Mouse (Mus musculus) hindlimb bud, embryonic 11.5 days (tissue): ENCODE measurements around the gene Oscp1.
"Not testable (repeated sequence)": the region's sequence is repeated elsewhere in the genome, so short reads cannot be mapped to it uniquely, and the experiment has no call there.

Experiments
- DNase-seq: peaks from one replicate; pipeline ENCODE4 v3.0.0-alpha.2; 2012; ENCODE audit warnings: low read depth, low spot score; ENCODE audit errors: extremely low spot score

Gene Oscp1

DNA sequence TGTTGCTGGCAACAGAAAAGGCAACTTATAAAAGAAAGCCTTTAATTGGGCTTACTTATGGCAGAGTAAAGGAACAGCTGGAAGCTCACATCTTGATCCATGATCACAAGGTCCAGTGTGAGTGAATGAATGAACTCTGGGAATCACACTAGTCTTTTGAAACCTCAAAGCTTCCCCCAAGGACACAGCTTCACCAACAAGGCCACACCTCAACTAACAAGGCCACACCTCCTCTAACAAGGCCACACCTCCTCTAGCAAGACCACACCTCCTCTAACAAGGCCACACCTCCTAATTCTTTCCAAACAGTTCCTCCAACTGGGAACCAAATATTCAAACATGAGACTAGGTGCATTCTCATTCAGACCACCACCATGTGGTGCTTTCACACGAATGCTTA is 23.2 kb downstream of the Oscp1 start:
- DNase-seq = no peak

DNA sequence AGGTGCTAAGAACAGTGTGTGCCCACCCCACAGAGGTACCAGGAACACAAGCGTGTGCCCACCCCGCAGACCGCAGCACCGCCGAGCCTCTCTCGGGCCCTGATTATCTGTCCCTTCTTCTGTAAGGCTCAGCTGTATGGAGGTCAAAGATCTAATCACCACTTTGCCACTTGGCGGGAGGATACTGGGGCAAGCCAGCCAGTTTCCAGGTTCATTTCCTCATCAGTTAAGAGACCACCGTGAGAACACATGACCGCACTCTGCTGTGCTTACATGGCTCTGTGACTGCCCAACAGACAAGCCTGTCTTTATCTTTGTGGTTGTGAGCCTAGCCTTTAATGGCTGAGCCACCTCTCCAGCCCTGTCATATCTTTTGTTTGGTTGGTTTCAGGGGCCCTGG is 24.7 kb downstream of the Oscp1 start:
- DNase-seq = no peak

DNA sequence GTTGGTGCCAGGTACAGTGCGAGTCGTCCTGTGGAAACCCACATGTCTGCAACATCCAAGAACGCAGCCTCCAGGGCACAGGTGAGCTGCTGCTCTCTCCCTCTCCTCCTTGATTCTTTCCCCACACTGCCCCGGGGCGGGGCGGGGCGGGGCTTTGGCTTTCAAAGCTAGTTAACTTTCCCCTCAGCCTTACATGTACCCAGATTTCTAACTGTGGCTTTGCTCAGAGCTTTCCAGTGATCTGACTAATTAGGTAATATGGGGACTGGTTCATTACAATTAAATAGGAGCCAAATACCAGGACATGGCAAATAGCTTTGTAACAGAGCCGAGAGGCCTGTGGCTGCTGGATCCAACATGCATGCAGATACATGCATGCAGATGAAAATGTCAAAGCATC is 26.0 kb downstream of the Oscp1 start:
- no peak for DNase-seq

DNA sequence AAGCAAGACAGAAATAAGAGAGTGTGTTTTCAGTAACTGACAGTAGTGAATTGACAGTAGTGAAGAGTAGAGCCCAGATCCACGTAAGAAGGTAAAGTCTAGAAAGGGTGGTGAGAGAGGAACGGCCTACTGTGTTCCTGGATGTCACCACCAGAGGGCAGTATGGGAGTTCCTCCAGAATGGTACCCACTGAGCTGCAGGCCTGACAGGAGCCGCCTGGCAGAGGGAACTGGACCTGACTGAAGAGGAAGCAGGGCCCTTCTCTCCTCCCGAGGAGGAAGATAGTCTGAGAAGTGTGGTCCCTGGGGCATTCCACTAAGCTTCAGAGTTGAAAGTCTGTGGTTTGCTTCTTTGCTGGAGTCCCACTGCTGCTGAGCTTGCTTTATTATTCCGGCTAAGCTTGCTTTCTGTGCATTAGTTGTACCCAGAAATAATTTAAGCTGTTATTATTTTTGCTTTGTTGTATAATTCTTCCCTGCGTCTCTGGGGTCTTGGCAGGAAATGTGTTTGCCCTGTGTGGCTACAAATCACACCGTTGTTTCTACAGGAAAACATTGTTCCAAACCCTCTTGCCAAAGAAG is 27.7 kb downstream of the Oscp1 start:
- peak; percentile 84 for DNase-seq

DNA sequence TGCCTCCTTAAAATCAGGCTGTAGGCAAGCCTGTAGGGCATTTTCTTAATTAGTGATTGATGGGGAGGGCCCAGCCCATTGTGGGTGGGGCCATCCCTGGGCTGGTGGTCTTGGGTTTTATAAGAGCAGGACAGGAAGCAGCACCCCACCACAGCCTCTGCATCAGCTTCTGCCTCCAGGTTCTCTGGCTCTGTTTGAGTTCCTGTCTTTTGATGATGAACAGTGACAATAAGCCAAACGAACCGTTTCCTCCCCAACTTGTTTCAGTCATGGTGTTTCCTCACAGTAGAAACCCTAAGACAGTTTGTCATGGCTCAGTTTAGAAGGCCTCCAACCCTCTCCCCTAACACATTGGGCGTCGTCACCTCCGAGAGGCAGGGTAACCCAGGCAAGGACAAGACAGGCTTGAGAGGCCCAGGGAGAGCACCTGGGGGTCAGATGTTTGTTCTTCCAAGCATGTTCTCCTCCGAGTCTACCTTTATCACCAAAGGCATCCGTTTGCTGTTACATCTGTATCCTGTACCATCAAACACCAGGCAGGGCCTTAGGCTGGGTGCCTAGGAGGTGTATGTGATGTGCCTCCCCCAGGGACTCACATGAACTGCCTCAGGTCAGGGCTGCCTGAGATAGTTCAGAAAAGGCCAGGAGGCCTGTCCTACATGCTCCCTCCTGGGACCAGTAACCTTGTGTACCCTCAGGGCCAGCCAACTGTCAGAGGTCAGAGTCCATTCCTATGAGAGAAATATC is 31.9 kb downstream of the Oscp1 start:
- no peak for DNase-seq

DNA sequence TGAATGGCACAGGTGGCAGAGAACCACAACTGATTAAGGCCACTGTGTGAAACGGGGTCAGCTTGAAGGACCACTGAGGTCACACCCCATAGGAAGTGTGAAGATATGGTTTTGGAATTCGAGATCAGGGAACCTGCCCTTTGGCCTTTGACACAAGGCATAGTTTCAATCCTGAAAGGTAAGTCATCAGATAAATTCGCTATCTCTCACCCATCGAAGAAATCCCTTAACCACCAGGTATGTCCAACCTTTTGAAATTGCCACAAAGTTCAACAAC is 32.4 kb downstream of the Oscp1 start:
- no peak for DNase-seq

DNA sequence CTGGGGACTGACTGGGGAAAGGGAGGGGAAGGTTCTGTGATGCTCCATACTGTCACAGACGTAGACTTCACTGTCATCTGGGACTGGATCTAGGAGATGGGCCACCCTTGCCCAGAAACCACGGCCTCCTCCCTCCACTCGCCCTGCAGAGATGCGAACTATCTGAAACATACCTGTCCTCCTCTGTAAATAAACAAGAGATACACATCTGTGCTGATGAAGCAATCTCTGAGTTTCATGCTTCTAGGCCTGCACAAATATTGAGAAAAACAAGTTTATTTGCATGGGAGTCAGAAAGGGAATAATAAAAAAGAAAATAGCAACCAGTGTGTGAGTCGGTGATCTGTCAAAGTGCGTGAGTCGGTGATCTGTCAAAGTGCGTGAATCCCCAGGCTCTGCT is 33.5 kb downstream of the Oscp1 start:
- DNase-seq = no peak

DNA sequence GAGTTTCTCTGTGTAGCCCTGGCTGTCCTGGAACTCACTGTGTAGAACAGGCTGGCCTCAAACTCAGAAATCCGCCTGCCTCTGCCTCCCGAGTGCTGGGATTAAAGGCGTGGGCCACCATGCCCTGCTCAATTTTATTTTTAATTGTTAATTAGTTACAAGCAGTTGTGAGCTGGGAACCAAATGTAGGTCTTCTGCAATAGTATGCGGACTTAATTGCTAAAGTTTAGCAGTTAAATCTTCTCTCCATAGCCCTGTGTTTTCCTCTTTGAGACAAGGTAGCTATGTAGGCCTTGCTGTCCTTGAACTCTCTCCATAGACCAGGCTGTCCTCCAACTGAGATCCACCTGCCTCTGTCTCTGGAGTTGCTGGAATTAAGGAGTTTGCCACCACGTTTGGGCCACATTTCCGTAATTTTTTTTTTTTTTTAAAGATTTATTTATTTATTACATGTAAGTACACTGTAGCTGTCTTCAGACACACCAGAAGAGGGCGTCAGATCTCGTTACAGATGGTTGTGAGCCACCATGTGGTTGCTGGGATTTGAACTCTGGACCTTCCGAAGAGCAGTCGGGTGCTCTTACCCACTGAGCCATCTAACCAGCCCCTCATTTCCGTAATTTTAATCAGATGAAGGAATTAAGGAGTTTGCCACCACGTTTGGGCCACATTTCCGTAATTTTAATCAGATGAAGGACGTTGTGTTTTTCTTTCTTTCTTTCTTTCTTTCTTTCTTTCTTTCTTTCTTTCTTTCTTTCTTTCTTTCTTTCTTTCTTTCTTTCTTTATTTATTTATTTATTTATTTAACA is 37.5 kb downstream of the Oscp1 start:
- not testable (repeated sequence) for DNase-seq

DNA sequence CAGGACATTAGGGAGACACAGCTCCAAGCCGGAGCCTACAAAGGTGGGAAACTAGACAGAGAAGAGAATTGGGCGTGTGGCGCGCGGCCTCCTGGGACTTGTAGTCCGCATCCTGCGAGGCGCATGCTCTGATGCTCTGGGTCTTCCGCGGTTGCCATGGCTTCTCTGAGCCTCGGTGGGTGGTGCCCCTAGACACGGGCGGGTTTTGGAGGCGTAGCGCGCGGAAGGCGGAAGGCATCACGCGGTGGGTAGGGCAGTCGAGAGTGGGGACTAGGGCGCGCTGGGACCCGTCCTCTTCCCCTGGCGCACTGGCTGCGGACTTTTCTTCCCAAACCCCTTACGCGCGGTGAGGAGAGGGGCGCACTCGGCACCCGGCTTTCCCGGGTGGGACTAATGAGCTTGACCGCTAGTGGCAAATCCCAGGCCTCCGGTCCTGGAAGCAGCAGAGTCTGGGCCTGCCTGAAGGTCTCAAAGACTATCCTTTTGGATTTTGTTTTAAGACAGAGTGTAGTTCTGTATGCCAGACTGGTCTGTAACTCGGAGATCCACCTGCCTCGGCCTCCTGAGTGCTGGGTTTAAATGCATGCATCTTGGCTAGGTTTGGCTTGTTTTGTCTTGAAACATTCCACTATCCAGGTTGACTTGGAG is 38.2 kb downstream of the Oscp1 start, which contains the start of gene Lsm10:
TSS of gene Lsm10 (plus strand) at position 160 of the 648 bp plus-strand sequence.
- peak; percentile 85 for DNase-seq

DNA sequence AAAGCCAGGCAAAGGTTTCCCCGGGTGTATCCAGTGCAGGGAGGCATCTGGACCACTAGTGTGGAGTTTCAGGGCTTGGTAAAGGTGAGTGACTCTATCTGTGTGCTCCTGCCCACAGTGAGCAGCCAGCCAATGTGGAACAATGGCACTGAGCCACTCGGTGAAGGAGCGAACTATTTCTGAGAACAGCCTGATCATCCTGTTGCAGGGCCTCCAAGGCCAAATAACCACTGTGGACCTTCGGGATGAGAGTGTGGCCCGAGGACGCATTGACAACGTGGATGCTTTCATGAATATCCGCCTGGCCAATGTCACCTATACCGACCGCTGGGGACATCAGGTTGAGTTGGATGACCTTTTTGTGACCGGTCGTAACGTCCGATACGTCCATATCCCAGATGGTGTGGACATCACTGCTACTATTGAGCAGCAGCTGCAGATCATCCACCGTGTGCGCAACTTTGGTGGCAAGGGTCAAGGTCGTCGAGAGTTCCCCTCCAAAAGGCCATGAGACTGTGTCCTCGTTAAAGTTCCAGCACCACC is 39.4 kb downstream of the Oscp1 start:
- no peak for DNase-seq

DNA sequence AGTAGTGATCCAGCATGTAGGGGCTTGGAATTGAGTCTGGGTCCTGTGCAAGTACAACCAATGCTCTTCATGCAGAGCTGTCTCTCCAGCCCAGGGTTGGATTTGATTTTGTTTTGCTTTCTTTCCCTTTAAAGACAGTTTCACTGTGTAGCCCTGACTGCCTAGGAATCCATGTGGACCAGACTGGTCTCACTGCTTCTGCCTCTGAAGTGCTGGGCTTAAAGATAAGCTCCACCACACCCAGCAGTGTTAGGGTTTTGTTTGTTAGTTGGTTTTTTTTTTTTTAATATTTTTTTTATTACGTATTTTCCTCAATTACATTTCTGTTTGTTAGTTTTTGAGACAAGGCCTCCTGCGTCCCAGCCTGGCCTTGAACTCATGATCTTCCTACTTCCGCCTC is 41.0 kb downstream of the Oscp1 start:
- DNase-seq = no peak

DNA sequence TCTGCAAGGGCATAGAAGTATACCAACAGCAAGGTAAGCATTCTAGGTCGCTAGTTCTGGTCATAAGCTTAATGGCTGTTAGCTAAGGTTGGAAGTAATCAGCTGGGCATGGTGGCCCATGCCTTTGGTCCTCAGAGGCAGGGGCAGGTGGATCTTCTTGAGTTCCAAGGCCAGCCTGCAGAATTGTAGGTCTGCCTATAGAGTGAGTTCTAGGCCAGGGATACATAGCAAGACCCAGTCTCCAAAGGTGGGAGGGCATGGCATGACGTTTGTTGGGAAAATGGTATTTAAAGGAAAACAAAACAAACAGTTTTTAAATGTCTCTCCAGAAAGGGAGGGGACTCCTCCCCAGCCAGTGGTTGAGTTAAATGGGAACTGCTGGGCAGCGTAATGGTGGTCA is 42.4 kb downstream of the Oscp1 start:
- DNase-seq = no peak

DNA sequence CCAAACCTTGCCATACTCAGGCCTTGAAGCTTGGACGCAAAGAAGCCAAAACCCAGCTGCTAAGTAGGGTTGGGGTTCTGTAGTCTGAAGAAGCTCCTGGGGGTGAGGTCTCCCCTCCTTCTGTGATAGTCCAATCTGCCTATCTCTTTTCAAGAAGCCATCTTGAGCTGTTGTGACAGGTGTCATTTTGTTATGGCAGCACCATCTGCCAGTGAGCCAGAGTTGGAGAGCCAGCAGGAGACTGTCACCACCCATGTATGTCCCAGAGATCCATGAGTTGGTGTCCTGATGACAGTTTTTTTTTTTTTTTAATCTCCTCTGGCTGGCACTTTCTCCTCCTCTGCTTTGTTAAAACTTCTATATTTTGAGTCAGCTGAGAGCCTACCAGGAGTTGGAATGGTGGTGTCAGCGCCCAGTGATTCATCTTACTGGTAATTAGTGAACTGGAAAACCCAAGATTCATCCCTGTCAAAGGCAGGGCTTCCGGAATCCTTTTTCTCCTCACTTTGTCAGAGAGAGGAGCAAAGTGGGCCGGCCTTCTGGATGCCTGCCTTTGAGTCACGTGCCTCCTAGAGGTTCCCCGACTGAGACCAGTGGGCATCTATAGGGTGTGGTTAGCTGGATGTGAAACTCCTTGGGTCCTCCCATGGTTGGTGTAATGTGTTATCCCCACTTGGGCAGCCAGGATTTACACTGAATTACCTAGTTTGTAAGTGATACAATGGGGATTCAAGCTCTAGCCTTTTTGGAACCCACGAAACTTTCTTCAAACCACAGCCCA is 43.9 kb downstream of the Oscp1 start:
- DNase-seq = no peak

DNA sequence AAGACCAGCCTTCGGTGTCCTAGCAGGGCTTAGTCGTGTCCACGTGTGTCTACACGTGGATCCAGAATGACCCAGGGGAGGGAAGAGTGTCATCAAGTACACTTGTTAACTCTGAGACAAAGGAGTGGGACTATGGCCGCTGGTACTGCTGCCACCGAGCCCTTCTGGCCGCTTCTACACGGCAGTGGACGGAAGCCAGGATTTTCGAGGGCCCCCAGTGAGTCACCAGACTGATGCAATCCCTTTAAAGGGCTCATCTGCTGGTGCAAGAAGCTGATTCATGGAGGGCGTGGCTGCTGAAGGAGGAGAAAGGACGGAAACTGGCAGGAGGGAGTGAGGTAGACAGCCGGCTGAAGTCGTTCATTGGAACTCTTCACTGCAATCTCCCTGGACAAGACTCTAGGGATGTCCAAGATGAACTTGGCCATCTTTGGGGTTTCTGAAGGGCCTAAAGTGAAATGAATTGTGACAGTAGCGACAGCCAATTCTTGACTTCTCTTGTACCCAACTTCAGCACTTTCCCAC is 44.8 kb downstream of the Oscp1 start:
- no peak for DNase-seq

DNA sequence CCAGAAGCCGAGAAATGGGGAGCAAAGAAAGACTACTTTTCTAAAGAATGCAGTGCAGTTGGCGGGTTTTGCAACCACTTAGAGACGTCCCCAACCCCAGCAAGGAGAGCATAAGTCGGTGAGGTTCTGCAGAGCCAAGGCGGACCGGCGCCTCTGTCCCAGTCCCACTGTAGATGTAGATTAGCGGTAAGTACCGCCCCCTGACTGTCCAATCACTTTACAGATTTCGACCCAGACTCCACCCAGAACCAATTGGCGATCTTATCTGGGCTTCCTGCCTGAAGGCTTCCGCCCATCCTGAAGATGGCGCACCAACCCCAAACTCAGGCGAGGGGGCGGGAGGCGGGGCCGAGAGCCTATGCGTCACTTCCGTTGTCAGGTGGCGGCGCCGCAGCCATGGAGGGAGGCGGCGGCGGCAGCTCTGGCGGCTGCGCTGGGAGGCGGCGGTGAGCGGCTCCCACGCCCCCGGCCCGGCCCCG is 45.3 kb downstream of the Oscp1 start, which contains the start of gene Stk40:
TSS of gene Stk40 (plus strand) at position 368 of the 479 bp plus-strand sequence.
- peak; percentile 95 for DNase-seq

DNA sequence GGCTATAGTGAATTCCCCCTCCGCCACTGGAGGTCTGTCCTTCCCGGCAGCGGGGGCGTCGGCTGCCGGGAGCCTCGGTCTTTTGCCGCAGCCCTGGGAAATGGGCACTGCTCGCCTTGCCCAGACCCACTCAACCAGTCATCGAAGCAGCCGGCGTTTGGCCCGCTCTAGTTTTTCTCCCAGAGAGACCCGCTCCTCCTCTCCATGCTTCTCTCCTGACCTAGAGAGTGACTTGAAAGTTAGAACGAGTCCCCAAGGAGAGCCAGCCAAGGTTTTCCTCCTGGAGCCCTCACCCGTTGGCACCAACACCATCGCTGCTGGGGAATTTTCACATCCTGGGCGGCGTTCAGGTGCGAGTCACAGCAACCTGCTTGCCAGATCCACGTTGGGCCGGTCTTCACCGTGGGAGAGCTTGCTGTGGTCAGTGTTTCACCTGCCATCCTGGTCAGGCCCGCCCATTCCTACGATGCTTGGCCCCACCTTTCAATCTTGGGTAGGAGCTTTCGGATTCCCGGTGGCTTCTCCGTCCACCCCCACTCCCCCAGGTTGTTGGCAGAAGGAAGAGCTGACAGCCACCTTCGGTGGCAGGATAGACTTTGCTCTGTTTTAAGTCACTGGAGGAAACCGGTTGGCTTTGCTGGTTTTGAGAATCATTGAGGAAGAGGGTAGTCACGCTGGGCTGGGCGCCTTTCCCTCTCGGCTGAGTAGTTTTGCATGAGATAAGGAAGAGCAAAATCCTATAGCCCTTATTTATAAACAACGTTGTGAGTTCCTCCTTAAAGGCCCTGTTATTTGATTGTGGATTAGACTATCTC is 46.1 kb downstream of the Oscp1 start:
- DNase-seq = no peak

DNA sequence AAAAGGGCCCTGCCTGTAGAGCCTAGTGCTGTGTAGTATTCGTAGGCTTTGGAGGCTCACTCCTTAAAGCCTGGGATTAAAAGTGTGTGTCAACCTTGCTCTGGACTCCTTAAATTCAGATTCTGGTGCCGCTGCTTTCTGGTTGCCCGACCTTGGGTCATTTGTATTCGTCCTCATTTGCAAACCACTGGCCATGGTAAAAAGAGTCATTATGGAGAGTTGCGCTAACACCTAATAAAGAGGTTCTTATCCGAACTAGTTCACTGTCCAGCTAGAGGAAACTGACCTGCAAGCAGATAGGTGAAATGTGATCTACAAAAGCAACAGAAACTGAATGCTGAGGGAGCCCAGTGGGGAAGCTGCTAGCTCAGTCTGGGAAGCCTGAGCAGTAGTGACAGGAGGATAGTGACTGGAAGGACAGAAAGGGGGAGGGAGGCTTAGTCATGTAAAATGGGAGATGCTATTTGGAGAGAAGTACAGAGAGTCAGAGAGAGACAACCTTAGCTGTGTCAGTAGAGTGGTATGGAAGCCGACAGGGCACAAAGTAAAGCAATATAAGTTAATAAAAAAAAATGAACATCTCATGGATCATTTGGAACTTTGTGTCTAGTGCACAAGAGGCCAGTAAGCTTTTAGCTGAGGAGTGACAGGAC is 46.9 kb downstream of the Oscp1 start:
- no peak for DNase-seq

DNA sequence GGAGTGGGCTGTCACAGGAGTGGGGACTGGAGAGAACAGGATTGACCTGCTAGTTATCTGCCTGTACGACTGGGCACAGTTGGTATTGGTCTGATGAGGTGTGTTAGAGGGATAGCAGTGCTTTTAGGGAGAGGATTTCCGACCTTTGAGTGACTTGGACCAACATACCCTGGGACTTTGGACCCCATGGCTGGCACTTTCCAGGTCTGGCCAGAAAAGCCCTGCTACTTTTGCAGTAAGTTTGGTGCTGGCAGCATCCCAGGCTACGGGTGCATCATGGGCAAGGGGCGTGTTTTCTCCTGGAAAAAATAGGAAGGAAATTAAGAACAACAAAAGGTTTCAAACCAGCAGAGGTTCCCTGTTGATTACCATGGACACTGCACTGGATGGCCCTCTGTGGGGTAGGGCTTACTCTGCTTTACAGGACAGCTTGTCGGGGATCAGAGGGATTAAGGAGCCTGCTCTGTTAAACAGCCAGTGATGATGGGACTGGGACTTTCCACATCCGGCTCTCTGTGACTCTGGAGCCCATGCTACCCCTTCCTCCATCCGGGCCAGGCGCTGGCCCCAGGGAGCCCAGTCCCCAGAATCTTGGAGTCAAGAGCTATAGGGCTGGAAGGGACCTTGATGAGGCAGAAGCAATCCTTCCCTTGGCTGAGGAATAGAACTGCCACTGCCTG is 49.8 kb downstream of the Oscp1 start:
- DNase-seq = no peak
